Mouse (Mus musculus) limb, embryonic 14.5 days (tissue): ENCODE measurements around the gene Nedd9. TPM values are rescaled to one million over a fixed set of nuclear protein-coding genes. Genes with fewer than 3 reads are reported as not detected.
A peak's percentile ranks its signal among the peaks of the same experiment; 100 is the strongest.

Experiments used
- ATAC-seq: fragments of 200-750 bp; cut with Nextera tagmentation; 2 replicates; pipeline ENCODE4 v1.8.0; 2017; ENCODE audit warnings: low read depth, moderate number of reproducible peaks, moderate TSS enrichment; ENCODE audit not compliant: low FRiP score
- DNase-seq: peaks from one replicate; pipeline ENCODE4 v3.0.0-alpha.2; 2015; ENCODE audit warnings: low spot score
- H3K27ac ChIP-seq: fragments of 300-500 bp; sonication (generic); replicated peaks from 2 replicates; pipeline ENCODE4 v1.5.1; 2014; ENCODE audit warnings: low read depth, mild to moderate bottlenecking, low read length, moderate library complexity, mixed read lengths
- H3K27me3 ChIP-seq: fragments of 300-500 bp; sonication (generic); 2 replicates; pipeline ENCODE4 v1.6.1; 2014; ENCODE audit warnings: low read length, mixed read lengths; ENCODE audit not compliant: control insufficient read depth, insufficient read depth
- H3K36me3 ChIP-seq: fragments of 300-500 bp; sonication (generic); 2 replicates; pipeline ENCODE4 v1.6.1; 2014; ENCODE audit warnings: mild to moderate bottlenecking, low read length, moderate library complexity, mixed read lengths; ENCODE audit not compliant: control insufficient read depth, insufficient read depth
- H3K4me1 ChIP-seq: fragments of 300-500 bp; sonication (generic); 2 replicates; pipeline ENCODE4 v1.6.1; 2014; ENCODE audit warnings: antibody characterized with exemption, low read length, mixed read lengths; ENCODE audit not compliant: control insufficient read depth, insufficient read depth
- H3K4me2 ChIP-seq: fragments of 300-500 bp; sonication (generic); replicated peaks from 2 replicates; pipeline ENCODE4 v1.6.1; 2014; ENCODE audit warnings: low read depth, mild to moderate bottlenecking, low read length, moderate library complexity; ENCODE audit not compliant: severe bottlenecking
- H3K4me3 ChIP-seq: fragments of 300-500 bp; sonication (generic); replicated peaks from 2 replicates; pipeline ENCODE4 v1.5.1; 2014; ENCODE audit warnings: low read length
- H3K9ac ChIP-seq: fragments of 300-500 bp; sonication (generic); 2 replicates; pipeline ENCODE4 v1.6.1; 2014; ENCODE audit warnings: mild to moderate bottlenecking, low read depth, low read length, moderate library complexity; ENCODE audit not compliant: severe bottlenecking
- H3K9me3 ChIP-seq: fragments of 300-500 bp; sonication (generic); 2 replicates; pipeline ENCODE4 v1.6.1; 2016; ENCODE audit warnings: low read length; ENCODE audit not compliant: control insufficient read depth
- POLR2A ChIP-seq: fragments of 200-500 bp; IDR thresholded peaks from 2 replicates; pipeline ENCODE4 v1.8.0; 2012; ENCODE audit warnings: inconsistent platforms, mild to moderate bottlenecking, moderate library complexity, borderline replicate concordance; ENCODE audit not compliant: insufficient read depth, insufficient read length; ENCODE audit errors: extremely low read depth
- WGBS: fragments of 180-500 bp; shearing (Covaris S2); extraction: QIAGEN DNeasy Blood & Tissue Kit; methylation state at CpG from one replicate; pipeline ENCODE4 v1.1.7; 2014; 5-methylcytosine and 5-hydroxymethylcytosine counted together
- polyA plus RNA-seq, 2 experiments: library from polyadenylated mRNA; depleted of rRNA in 1 of 2; stranded (reverse) in 1 of 2; unstranded in 1 of 2; fragments of >200 nt; fragmentation: Nextera tagmentation in 1 of 2; extraction: Ambion mirVana in 1 of 2; gene quantifications; 2 replicates each; pipeline versions ENCODE4 v1.2.1 to v1.2.3; 2012 to 2014

Gene Nedd9
- polyA plus RNA-seq, 2 experiments, result 23.5 to 41.5 TPM

DNA sequence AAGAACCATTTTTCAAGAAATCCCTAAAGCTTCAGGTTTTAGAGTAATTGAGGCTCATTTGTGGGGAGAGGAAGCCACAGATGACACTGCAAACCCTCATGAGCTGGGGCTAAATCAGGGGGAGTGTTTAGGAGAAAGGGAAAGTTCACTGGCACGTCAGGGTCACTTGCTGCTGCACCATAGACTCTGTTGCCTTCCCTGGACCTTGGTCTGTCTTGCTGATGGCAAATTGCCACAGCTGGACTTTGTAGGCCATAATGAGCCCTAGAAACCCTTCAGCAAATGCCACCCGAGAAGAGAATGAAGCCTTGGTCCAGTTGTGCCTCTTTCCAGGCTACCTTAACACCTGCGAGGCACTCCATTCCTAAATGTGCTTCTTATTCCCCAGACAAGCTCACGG, 66.8 kb downstream of the Nedd9 start:
- Histone ChIP-seq H3K4me1 (peaks cover 20% of the 10 kb centered on the region), H3K36me3 (no peaks in the 10 kb centered on the region), H3K27me3 (no peaks in the 10 kb centered on the region), H3K27ac (no peak overlapping the region), H3K9me3 (no peaks in the 10 kb centered on the region), H3K4me2 (no peak overlapping the region), H3K4me3 (no peak overlapping the region), H3K9ac (no peak overlapping the region)
- WGBS, result 66% methylated on average over 4 of the region's 4 CpGs
- TF ChIP-seq POLR2A, result no peak
- no peak for ATAC-seq
- DNase-seq, result no peak

DNA sequence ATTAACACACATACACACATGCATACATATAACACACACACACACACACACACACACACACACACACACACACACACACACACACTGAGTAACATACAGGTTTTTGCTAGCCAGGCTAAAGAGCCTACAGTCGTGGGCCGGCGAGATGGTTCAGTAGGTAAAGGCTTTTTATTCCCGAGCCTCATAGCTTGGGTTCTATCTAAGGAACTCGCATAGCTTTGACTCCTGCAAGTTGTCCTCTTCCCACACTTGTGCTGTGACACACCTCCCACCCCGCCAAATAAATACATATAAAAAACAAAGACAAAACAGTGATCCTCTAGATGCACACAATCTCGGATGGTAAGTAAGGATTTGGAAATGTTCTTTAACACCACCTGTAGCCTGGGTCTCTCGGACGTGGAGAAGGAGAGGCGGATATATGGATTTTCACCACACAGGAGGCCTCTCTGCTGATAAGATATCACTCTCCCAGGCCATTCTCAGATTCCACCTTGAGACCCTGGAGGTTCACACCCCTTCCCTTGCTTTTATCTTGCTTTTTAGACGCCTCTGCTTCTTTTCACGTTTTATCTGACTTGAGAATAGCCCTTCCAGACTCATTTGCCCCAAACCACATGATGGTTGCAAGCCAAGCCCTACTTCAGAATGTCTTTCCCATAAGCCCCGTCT, 68.8 kb downstream of the Nedd9 start:
- Histone ChIP-seq H3K27me3 (no peaks in the 10 kb centered on the region), H3K27ac (no peak overlapping the region), H3K4me1 (peaks cover 8% of the 10 kb centered on the region), H3K9me3 (no peaks in the 10 kb centered on the region), H3K4me3 (no peak overlapping the region), H3K36me3 (no peaks in the 10 kb centered on the region), H3K9ac (no peak overlapping the region), H3K4me2 (no peak overlapping the region)
- 78% methylated on average over 13 of the region's 13 CpGs for WGBS
- ATAC-seq, result no peak
- TF ChIP-seq POLR2A, result no peak
- DNase-seq, result no peak

DNA sequence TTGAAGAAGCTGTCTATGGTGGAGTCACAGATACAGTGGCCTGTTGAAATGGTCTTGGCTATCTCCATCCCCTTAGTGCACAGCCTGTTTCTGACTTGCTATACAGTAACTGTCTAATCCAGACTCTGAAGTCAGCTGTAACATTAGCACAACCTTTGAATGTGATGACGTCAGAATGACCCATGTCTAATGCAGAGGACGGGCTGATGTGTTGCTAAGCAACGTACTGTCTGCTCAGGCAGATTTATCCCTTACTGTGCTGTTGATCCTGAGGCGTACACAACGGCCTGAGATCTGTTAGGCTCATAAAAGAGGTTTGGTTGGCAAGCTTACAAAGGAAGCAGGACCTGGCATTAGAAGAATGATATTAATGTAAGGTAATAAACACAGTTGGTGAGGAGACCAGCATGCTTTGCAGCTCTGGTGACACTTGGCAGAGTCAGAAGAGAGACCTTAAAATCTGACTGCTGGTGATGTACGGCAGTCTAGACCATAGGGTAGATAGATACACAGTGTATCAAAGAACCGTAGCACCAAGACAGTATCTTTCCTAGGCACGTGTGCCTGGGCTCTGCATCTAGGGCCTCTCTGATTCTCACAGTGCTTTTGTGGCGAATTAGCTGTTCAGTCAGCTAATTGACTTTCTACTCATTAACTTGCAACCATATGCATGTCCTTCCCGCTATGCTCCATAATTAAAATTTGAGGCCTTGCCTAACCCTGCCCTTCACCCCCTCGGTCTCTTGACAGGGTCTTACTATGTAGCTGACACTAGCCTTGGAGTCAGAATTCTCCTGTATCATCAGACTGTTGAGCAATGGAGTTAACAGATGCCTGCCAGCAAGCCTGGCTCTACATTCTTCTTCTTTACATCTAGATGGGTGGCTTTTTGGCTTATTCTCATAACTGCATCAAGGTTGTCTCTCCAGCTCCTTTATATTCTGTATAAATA, 70.8 kb downstream of the Nedd9 start:
- H3K27me3 ChIP-seq, result no peaks in the 10 kb centered on the region
- H3K4me2 ChIP-seq, result no peak overlapping the region
- H3K27ac ChIP-seq, result no peak overlapping the region
- no peak overlapping the region for H3K9ac ChIP-seq
- H3K4me1 ChIP-seq, result peaks cover 5% of the 10 kb centered on the region; the same call in 1 of the 2 replicates
- no peak overlapping the region for H3K4me3 ChIP-seq
- TF ChIP-seq POLR2A, result no peak
- WGBS, result 49% methylated on average over 11 of the region's 11 CpGs
- H3K36me3 ChIP-seq, result no peaks in the 10 kb centered on the region
- DNase-seq (peak; percentile 37), ATAC-seq (peak; percentile 62; the same call in 1 of the 2 replicates)
- H3K9me3 ChIP-seq, result no peaks in the 10 kb centered on the region

DNA sequence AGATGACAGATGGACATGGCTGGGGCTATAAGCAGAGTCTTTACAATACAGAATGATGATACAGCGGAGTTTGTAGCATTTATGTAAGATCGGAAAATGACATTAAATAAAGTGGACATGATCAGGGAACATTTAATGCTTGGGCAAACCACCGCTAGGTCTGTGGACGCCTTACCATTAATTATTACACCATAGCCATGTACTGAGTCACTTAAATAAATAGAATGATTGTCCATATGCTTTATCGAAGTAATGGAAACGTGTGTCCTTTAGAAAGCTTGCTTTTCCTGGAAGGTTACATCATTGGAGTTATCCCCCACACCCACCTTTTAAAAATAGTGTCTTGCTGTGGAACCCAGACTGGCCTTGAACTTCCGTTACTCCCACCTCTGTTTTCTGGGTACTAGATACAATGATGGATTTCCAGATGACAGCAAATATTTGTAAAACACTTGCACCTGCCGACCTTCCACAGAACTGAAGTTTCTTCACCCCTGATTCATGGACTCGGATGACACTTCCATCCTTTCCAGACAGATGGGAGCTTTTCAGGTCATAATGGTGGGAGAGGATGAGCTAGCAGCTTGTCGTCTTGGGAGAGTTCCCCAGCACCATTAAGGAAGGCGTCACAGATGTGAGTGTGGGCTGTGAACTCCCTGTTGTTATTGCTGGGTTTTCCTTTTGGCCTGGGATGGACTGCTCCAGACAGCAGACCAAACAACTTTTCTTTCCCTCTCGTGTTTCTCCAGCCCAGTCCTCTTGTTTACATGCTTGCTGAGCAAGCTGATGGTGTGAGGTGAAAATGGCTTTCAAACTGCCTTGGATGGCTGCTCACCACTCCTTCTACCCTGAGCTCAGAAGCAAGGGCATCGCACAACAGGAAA, 76.7 kb downstream of the Nedd9 start:
- Histone ChIP-seq H3K9me3 (no peaks in the 10 kb centered on the region), H3K9ac (no peak overlapping the region), H3K36me3 (no peaks in the 10 kb centered on the region), H3K4me2 (no peak overlapping the region), H3K27me3 (no peaks in the 10 kb centered on the region), H3K4me3 (no peak overlapping the region), H3K4me1 (no peaks in the 10 kb centered on the region), H3K27ac (no peak overlapping the region)
- no peak for TF ChIP-seq POLR2A
- DNase-seq (no peak), ATAC-seq (no peak)
- WGBS, result 74% methylated on average over 13 of the region's 13 CpGs

DNA sequence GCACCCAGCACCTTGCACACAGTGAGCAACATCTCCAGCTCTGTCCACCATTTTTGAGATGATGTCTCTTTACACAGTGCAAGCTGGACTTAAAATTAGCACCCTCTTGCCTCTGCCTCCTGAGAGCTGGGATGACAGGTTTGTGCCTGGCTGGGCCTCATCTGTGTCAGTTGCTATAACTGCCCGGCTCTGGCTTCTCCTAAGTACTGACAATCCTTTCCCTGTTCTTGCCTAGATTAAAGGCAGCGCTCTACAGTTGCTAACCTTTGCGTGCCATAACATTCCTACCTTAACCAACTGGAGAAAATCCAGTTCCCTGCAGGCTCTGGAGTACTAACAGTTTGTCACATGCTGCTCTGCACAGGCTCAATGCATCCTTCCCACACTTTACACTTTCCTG, 77.9 kb downstream of the Nedd9 start:
- Histone ChIP-seq H3K4me1 (no peaks in the 10 kb centered on the region), H3K27ac (no peak overlapping the region), H3K9ac (no peak overlapping the region), H3K4me3 (no peak overlapping the region), H3K9me3 (no peaks in the 10 kb centered on the region), H3K4me2 (no peak overlapping the region), H3K36me3 (no peaks in the 10 kb centered on the region), H3K27me3 (no peaks in the 10 kb centered on the region)
- TF ChIP-seq POLR2A, result no peak
- no peak for DNase-seq
- ATAC-seq, result no peak
- WGBS, result 78% methylated on average over 3 of the region's 3 CpGs
